Mouse (Mus musculus) embryonic fibroblast, embryonic 13.5 days (primary cell): ENCODE measurements around the gene Trpm5. TPM values are rescaled to one million over a fixed set of nuclear protein-coding genes. Genes with fewer than 3 reads are reported as not detected.

Source experiments
- H3K27ac ChIP-seq: 2 replicates; pipeline ENCODE4 v1.5.1; 2012; ENCODE audit warnings: low read length, control low read depth, inconsistent platforms; ENCODE audit not compliant: insufficient read depth
- H3K4me1 ChIP-seq: 2 replicates; pipeline ENCODE4 v1.6.1; 2011; ENCODE audit warnings: low read length; ENCODE audit not compliant: control insufficient read depth, insufficient read depth
- H3K4me3 ChIP-seq: 2 replicates; pipeline ENCODE4 v1.5.1; 2011; ENCODE audit warnings: mild to moderate bottlenecking, control low read depth, low read length; ENCODE audit not compliant: insufficient read depth
- CTCF ChIP-seq: IDR thresholded peaks from 2 replicates; pipeline ENCODE4 v1.5.1; 2011; ENCODE audit warnings: mild to moderate bottlenecking, control low read depth, low read length, moderate library complexity, borderline replicate concordance; ENCODE audit not compliant: insufficient read depth
- POLR2A ChIP-seq: IDR thresholded peaks from 2 replicates; pipeline ENCODE4 v1.6.1; 2011; ENCODE audit warnings: low read depth, mild to moderate bottlenecking, control low read depth, low read length, moderate library complexity
- polyA plus RNA-seq: library from polyadenylated mRNA; stranded (reverse); fragments of >200 nt; gene quantifications from 2 replicates; pipeline ENCODE4 v1.2.4, GENCODE M21; 2011; ENCODE audit warnings: low read depth; ENCODE audit not compliant: missing spikeins, insufficient read length

Trpm5 gene
- polyA plus RNA-seq, 1 experiment = 0.47 TPM

GRCm38 (mm10) chr7:143122191-143122590 is 27.7 kb upstream of the Trpm5 start:
- no peak overlapping the region for H3K4me3 ChIP-seq
- no peak overlapping the region for H3K27ac ChIP-seq
- TF ChIP-seq CTCF = no peak
- no peak for TF ChIP-seq POLR2A
- 0 out of 2 replicates have a peak, but pooled peaks cover 10% of the 10 kb centered on the region for H3K4me1 ChIP-seq

GRCm38 (mm10) chr7:143119826-143120225 is 25.4 kb upstream of the Trpm5 start:
- H3K27ac ChIP-seq = no peak overlapping the region
- H3K4me1 ChIP-seq = 0 out of 2 replicates have a peak, but pooled peaks cover 10% of the 10 kb centered on the region
- TF ChIP-seq CTCF (no peak), POLR2A (no peak)
- no peak overlapping the region for H3K4me3 ChIP-seq

- H3K27ac ChIP-seq = no peak overlapping the region
- no peak for TF ChIP-seq CTCF
- no peak for TF ChIP-seq POLR2A
- no peak overlapping the region for H3K4me3 ChIP-seq
- 0 out of 2 replicates have a peak, but pooled peaks cover 10% of the 10 kb centered on the region for H3K4me1 ChIP-seq
Measured at GRCm38 (mm10) chr7:143119407-143119806, 25.0 kb upstream of the Trpm5 start.

GRCm38 (mm10) chr7:143116521-143116920 is 22.1 kb upstream of the Trpm5 start:
- Histone ChIP-seq H3K4me3 (no peak overlapping the region), H3K27ac (no peak overlapping the region)
- no peak for TF ChIP-seq CTCF
- TF ChIP-seq POLR2A = no peak

GRCm38 (mm10) chr7:143114773-143115172 is 20.3 kb upstream of the Trpm5 start:
- H3K4me1 ChIP-seq = 0 out of 2 replicates have a peak, but pooled peaks cover 3% of the 10 kb centered on the region
- no peak overlapping the region for H3K4me3 ChIP-seq
- H3K27ac ChIP-seq = no peak overlapping the region
- TF ChIP-seq CTCF (no peak), POLR2A (no peak)

More at GRCm38 (mm10) chr7:143116521-143116920, 22.1 kb upstream of the Trpm5 start:
- H3K4me1 ChIP-seq = 0 out of 2 replicates have a peak, but pooled peaks cover 8% of the 10 kb centered on the region

- Histone ChIP-seq H3K4me3 (no peak overlapping the region), H3K4me1 (no peaks in the 10 kb centered on the region), H3K27ac (no peak overlapping the region)
- TF ChIP-seq CTCF = no peak
- no peak for TF ChIP-seq POLR2A
Measured at GRCm38 (mm10) chr7:143112395-143112794, 18.0 kb upstream of the Trpm5 start.

GRCm38 (mm10) chr7:143111719-143112118 is 17.3 kb upstream of the Trpm5 start:
- no peak overlapping the region for H3K4me3 ChIP-seq
- H3K27ac ChIP-seq = no peak overlapping the region
- TF ChIP-seq CTCF = no peak
- TF ChIP-seq POLR2A = no peak
- no peaks in the 10 kb centered on the region for H3K4me1 ChIP-seq

- H3K27ac ChIP-seq = no peak overlapping the region
- TF ChIP-seq POLR2A (no peak), CTCF (no peak)
Measured at GRCm38 (mm10) chr7:143110803-143111202, 16.4 kb upstream of the Trpm5 start.

GRCm38 (mm10) chr7:143109696-143110095 is 15.3 kb upstream of the Trpm5 start:
- H3K27ac ChIP-seq = no peak overlapping the region
- no peaks in the 10 kb centered on the region for H3K4me1 ChIP-seq
- no peak for TF ChIP-seq CTCF
- TF ChIP-seq POLR2A = no peak
- H3K4me3 ChIP-seq = no peak overlapping the region

More at GRCm38 (mm10) chr7:143110803-143111202, 16.4 kb upstream of the Trpm5 start:
- no peaks in the 10 kb centered on the region for H3K4me1 ChIP-seq
- H3K4me3 ChIP-seq = no peak overlapping the region

GRCm38 (mm10) chr7:143108996-143109660 is 14.7 kb upstream of the Trpm5 start:
- H3K4me1 ChIP-seq = no peaks in the 10 kb centered on the region
- no peak overlapping the region for H3K27ac ChIP-seq
- no peak for TF ChIP-seq CTCF
- TF ChIP-seq POLR2A = no peak
- no peak overlapping the region for H3K4me3 ChIP-seq
